Mouse (Mus musculus) liver, embryonic 14.5 days (tissue): ENCODE results near the gene Krtap12-1. TPM values are rescaled to one million over a fixed set of nuclear protein-coding genes. Genes with fewer than 3 reads are reported as not detected.
"Not testable (repeated sequence)": the region's sequence is repeated elsewhere in the genome, so short reads cannot be mapped to it uniquely, and the experiment has no call there.

Source experiments
- ATAC-seq: fragments of 200-750 bp; cut with Nextera tagmentation; 2 replicates; pipeline ENCODE4 v1.8.0; 2017; ENCODE audit warnings: moderate number of reproducible peaks, mild to moderate bottlenecking, moderate library complexity; ENCODE audit not compliant: insufficient read depth
- DNase-seq, 3 experiments: peaks; one replicate each; pipeline ENCODE4 v3.0.0-alpha.2; 2012 to 2013; ENCODE audit warnings: low read depth in 3 of 3, low spot score in 3 of 3
- H3K27ac ChIP-seq: fragments of 300-500 bp; sonication (generic); 2 replicates; pipeline ENCODE4 v1.5.1; 2014; ENCODE audit warnings: moderate library complexity, mild to moderate bottlenecking, control low read depth, inconsistent platforms
- H3K27me3 ChIP-seq: fragments of 300-500 bp; sonication (generic); 2 replicates; pipeline ENCODE4 v1.6.1; 2014; ENCODE audit warnings: mild to moderate bottlenecking, low read length, moderate library complexity; ENCODE audit not compliant: control insufficient read depth, insufficient read depth
- H3K36me3 ChIP-seq: fragments of 300-500 bp; sonication (generic); replicated peaks from 2 replicates; pipeline ENCODE4 v1.6.1; 2014; ENCODE audit warnings: low read depth; ENCODE audit not compliant: control insufficient read depth, insufficient read depth
- H3K4me1 ChIP-seq, 2 experiments: fragments of 200-500 bp in 1 of 2; fragments of 300-500 bp in 1 of 2; sonication (generic) in 1 of 2; replicated peaks; 2 replicates each; pipeline ENCODE4 v1.6.1; 2012 to 2014; ENCODE audit warnings: antibody characterized with exemption in 1 of 2, inconsistent platforms in 1 of 2, low read length in 1 of 2; ENCODE audit not compliant: control insufficient read depth in 2 of 2, insufficient read depth in 2 of 2
- H3K4me2 ChIP-seq: fragments of 300-500 bp; sonication (generic); 2 replicates; pipeline ENCODE4 v1.6.1; 2014; ENCODE audit warnings: low read depth, mild to moderate bottlenecking, control low read depth, moderate library complexity
- H3K4me3 ChIP-seq, 2 experiments: fragments of 200-500 bp in 1 of 2; fragments of 300-500 bp in 1 of 2; sonication (generic) in 1 of 2; 2 replicates each; pipeline ENCODE4 v1.5.1; 2012 to 2014; ENCODE audit warnings: low read depth in 2 of 2, low read length in 2 of 2, mild to moderate bottlenecking in 2 of 2, control low read depth in 1 of 2, inconsistent platforms in 1 of 2, moderate library complexity in 1 of 2; ENCODE audit not compliant: insufficient read depth in 1 of 2
- H3K9ac ChIP-seq: fragments of 300-500 bp; sonication (generic); replicated peaks from 2 replicates; pipeline ENCODE4 v1.6.1; 2014; ENCODE audit warnings: mild to moderate bottlenecking, control low read depth, moderate library complexity
- H3K9me3 ChIP-seq: fragments of 300-500 bp; sonication (generic); 2 replicates; pipeline ENCODE4 v1.6.1; 2016; ENCODE audit warnings: low read length, mixed read lengths; ENCODE audit not compliant: control insufficient read depth
- CTCF ChIP-seq: IDR thresholded peaks from 2 replicates; pipeline ENCODE4 v1.5.1; 2016; ENCODE audit warnings: antibody characterized with exemption, low read depth, control low read depth
- EP300 ChIP-seq: IDR thresholded peaks from 2 replicates; pipeline ENCODE4 v1.6.1; 2016; ENCODE audit warnings: antibody characterized with exemption, low read depth
- WGBS: fragments of 180-500 bp; shearing (Covaris S2); extraction: QIAGEN DNeasy Blood & Tissue Kit; methylation state at CpG from one replicate; pipeline ENCODE4 v1.1.7; 2014; ENCODE audit not compliant: insufficient replicate concordance; 5-methylcytosine and 5-hydroxymethylcytosine counted together
- polyA plus RNA-seq, 2 experiments: library from polyadenylated mRNA; depleted of rRNA in 1 of 2; stranded (reverse) in 1 of 2; unstranded in 1 of 2; fragments of >200 nt; fragmentation: Nextera tagmentation in 1 of 2; extraction: Ambion mirVana in 1 of 2; gene quantifications; 2 replicates each; pipeline versions ENCODE4 v1.2.1 to v1.2.3; 2012 to 2014

The Krtap12-1 gene
- polyA plus RNA-seq, 2 experiments, result not detected

DNA sequence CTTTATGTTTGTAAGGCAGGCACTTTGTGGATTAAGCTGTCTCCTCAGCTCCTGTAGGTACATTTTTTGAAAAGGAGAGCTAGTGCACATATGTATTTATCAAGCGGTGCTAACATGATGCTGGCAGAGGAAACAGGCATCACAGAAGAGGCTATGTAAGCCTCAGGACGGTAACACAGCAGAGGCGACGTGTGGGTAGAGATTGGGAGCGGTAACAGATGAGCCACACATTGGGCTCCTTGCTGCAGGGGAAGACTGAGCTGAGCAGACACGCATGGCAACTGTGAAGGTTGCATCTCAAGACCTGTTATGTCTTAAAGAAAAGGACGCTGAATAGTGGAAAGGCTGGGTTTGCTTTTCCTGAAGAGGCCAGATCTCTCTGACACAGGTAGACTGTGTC, 37.4 kb upstream of the Krtap12-1 start:
- Histone ChIP-seq H3K4me3 (no peak overlapping the region), H3K4me1 (no peaks in the 10 kb centered on the region), H3K27ac (no peak overlapping the region), H3K27me3 (peaks cover 45% of the 10 kb centered on the region), H3K9ac (no peak overlapping the region), H3K9me3 (no peaks in the 10 kb centered on the region), H3K36me3 (no peaks in the 10 kb centered on the region), H3K4me2 (no peak overlapping the region)
- WGBS, result 49% methylated on average over 7 of the region's 7 CpGs
- no peak for TF ChIP-seq EP300
- DNase-seq (no peak), ATAC-seq (no peak)

DNA sequence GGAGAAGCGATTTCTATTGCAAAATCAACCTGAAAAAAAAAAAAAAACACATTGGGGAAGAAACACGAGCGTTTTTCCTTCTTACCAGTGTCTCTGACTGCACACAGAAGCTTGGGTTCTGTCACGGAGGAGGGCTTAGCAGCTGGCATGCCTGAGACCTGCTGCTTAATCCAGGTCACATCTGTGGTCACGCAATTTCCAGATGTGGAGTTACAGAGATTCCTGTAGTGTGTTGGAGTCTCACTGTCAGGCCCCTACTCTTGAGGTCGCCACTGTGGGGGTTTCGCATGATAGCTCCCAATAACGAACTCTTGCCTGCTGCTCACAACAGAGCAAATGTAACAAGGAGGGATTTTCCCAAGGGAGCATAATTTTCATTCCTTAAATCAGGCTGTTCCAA, 36.2 kb upstream of the Krtap12-1 start:
- no peaks in the 10 kb centered on the region for H3K36me3 ChIP-seq
- TF ChIP-seq CTCF (no peak), EP300 (no peak)
- DNase-seq, result no peak
- WGBS, result 31% methylated on average over 8 of the region's 8 CpGs
- no peaks in the 10 kb centered on the region for H3K9me3 ChIP-seq
- peaks cover 35% of the 10 kb centered on the region for H3K27me3 ChIP-seq
- no peak overlapping the region for H3K4me2 ChIP-seq
- H3K27ac ChIP-seq, result no peak overlapping the region
- H3K4me1 ChIP-seq, result no peaks in the 10 kb centered on the region
- H3K4me3 ChIP-seq, result no peak overlapping the region
- no peak overlapping the region for H3K9ac ChIP-seq
- no peak for ATAC-seq

DNA sequence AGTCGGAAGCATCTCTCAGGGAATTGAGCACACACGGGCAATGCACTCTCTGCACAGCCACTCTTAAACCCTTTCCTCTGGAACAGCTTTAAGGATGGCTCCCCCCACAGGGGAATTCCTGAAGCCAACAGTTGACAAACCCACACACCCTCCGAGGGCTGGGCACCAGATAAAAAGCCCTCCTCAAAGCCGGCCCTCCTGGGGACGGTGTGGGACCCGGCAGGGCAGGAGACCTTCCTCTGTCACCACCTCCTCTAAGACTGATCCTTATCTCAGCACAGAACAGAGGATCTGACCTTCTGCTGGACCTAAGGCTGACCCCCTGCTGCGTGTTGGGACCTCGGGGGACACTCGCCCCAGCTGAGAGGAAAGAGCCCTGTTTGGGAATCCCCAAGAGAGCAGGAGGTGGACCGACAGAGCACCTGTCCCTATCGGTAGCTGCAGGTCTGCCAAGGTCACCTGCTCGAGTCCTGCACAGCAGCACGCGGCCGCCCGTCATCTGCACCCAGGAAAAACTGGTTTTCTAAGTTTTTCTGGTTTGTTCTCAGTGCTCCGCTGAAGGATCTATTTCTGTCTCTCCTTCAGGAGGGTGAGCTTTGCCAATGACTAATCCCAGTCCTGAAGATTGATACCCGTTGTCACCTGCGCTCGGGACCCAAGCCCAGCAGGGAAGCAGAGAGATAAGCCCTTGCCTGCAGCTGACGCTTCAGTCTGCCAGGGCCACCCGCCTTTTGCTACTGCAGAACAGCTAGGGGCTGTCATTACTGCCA, 34.3 kb upstream of the Krtap12-1 start, which contains the start of gene Tspear:
Gene Tspear (plus strand): TSS at position 675 of the 770 bp plus-strand sequence.
- ATAC-seq, result no peak
- no peaks in the 10 kb centered on the region for H3K9me3 ChIP-seq
- H3K9ac ChIP-seq, result no peak within 1 kb of the TSS
- H3K27ac ChIP-seq, result no peak within 1 kb of the TSS
- DNase-seq, result no peak
- peaks cover 31% of the 10 kb centered on the region for H3K27me3 ChIP-seq
- 6% methylated on average over 22 of the region's 22 CpGs for WGBS
- TF ChIP-seq CTCF (no peak), EP300 (no peak)
- no peak within 1 kb of the TSS for H3K4me3 ChIP-seq
- H3K4me2 ChIP-seq, result no peak within 1 kb of the TSS
- H3K36me3 ChIP-seq, result no peaks in the 10 kb centered on the region
- no peaks in the 10 kb centered on the region for H3K4me1 ChIP-seq

DNA sequence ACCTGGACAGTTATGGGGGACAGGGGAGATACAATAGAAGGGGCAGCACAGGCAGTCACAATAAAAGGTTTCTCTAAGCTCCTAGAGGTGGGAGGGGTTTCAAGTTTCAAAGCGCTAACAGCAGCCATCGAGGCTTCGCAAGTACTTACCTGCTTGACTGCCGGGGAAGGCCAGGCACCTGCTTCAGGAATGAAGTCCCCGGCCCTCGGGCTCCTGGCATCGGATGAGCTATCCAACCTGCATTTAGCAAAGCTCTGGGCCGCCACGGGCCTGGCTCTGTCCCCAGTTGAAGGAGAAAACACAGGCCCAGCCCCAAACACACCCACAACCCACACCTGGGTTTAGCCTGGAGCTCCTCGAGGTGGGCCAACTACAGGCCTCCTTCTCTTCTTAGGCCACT, 33.4 kb upstream of the Krtap12-1 start:
- WGBS, result 18% methylated on average over 10 of the region's 10 CpGs
- ATAC-seq, result no peak
- H3K27ac ChIP-seq, result no peak overlapping the region
- no peak for DNase-seq
- H3K4me2 ChIP-seq, result no peak overlapping the region
- H3K4me3 ChIP-seq, result no peak overlapping the region
- H3K9ac ChIP-seq, result no peak overlapping the region
- no peak for TF ChIP-seq CTCF
- TF ChIP-seq EP300, result no peak
- H3K4me1 ChIP-seq, result no peaks in the 10 kb centered on the region
- H3K9me3 ChIP-seq, result no peaks in the 10 kb centered on the region
- peaks cover 31% of the 10 kb centered on the region for H3K27me3 ChIP-seq
- H3K36me3 ChIP-seq, result no peaks in the 10 kb centered on the region

DNA sequence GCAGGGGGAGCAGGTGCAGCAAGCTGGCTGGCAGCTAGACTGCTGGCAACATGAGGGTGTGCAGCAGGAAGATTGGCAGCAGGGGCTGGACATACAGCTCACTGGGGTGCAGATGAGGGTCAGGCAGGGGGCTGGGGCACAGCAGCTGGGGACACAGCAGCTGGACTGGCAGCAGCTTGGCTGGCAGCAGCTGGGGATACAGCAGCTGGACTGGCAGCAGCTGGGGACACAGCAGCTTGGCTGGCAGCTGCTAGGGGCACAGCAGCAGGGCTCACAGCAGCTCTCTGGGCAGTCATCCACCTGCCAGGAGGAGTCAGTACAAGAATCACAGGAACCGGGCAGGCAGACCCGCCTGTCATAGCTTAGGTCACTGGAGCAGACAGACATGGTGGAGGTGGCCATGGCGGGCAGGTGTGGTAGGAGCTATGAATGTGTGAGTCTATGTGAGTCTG, 30.0 kb upstream of the Krtap12-1 start, which contains the start of gene Gm19402:
Gene Gm19402 (minus strand): TSS at position 402 of the 452 bp plus-strand sequence.
- not testable (repeated sequence) for H3K27ac ChIP-seq, H3K4me2 ChIP-seq, DNase-seq, H3K9ac ChIP-seq, H3K36me3 ChIP-seq, ATAC-seq, H3K4me3 ChIP-seq, H3K9me3 ChIP-seq, H3K4me1 ChIP-seq
- WGBS, result 55% methylated on average over 3 of the region's 3 CpGs
- H3K27me3 ChIP-seq, result peaks cover 24% of the 10 kb centered on the region
